Mouse (Mus musculus) cerebellum, adult 2 months (tissue): ENCODE results near the gene Sned1. TPM values are rescaled to one million over a fixed set of nuclear protein-coding genes. Genes with fewer than 3 reads are reported as not detected.

Experiments used
- DNase-seq, 2 experiments: peaks; one replicate each; pipeline ENCODE4 v3.0.0; 2021
- H3K27ac ChIP-seq: fragments of 200-500 bp; 2 replicates; pipeline ENCODE4 v1.5.1; 2012; ENCODE audit warnings: low read length, control low read depth, inconsistent platforms; ENCODE audit not compliant: insufficient read depth
- H3K27me3 ChIP-seq: fragments of 200-500 bp; 2 replicates; pipeline ENCODE4 v1.6.1; 2012; ENCODE audit warnings: inconsistent platforms, mild to moderate bottlenecking, low read length, moderate library complexity; ENCODE audit not compliant: control insufficient read depth, insufficient read depth
- H3K4me1 ChIP-seq: fragments of 200-500 bp; 2 replicates; pipeline ENCODE4 v1.6.1; 2011; ENCODE audit warnings: low read length; ENCODE audit not compliant: control insufficient read depth, insufficient read depth
- H3K4me3 ChIP-seq: fragments of 200-500 bp; replicated peaks from 2 replicates; pipeline ENCODE3; 2011; ENCODE audit warnings: mild to moderate bottlenecking, low read depth, low read length, control low read depth; ENCODE audit not compliant: insufficient read depth
- CTCF ChIP-seq: fragments of 200-500 bp; IDR thresholded peaks from 2 replicates; pipeline ENCODE4 v1.5.1; 2011; ENCODE audit warnings: low read depth, mild to moderate bottlenecking, control low read depth, low read length, moderate library complexity, borderline replicate concordance; ENCODE audit not compliant: insufficient read depth
- POLR2A ChIP-seq: fragments of 200-500 bp; IDR thresholded peaks from 2 replicates; pipeline ENCODE4 v1.6.1; 2011; ENCODE audit warnings: low read length, control low read depth, borderline replicate concordance; ENCODE audit not compliant: insufficient read depth
- WGBS: fragments of 180-500 bp; shearing (Covaris S2); methylation state at CpG from one replicate; pipeline ENCODE4 v1.1.7; 2018; 5-methylcytosine and 5-hydroxymethylcytosine counted together
- polyA plus RNA-seq: library from polyadenylated mRNA; depleted of rRNA; stranded (reverse); fragments of >200 nt; gene quantifications from 2 replicates; pipeline ENCODE4 v1.2.3, GENCODE M21; 2012

The Sned1 gene
- polyA plus RNA-seq, 1 experiment, result 18.5 TPM

- Histone ChIP-seq H3K27me3 (no peaks in the 10 kb centered on the region), H3K4me3 (no peak overlapping the region), H3K27ac (no peak overlapping the region), H3K4me1 (no peaks in the 10 kb centered on the region)
- DNase-seq, result no peak
- 94% methylated on average over 10 of the region's 10 CpGs for WGBS
- TF ChIP-seq CTCF (no peak), POLR2A (no peak)
These were observed 2.0 kb downstream of the Sned1 start for GRCm38 (mm10) chr1:93237676-93238075.

GRCm38 (mm10) chr1:93238201-93238600 lies 2.6 kb downstream of the Sned1 start:
- Histone ChIP-seq H3K4me1 (no peaks in the 10 kb centered on the region), H3K27ac (no peak overlapping the region), H3K27me3 (no peaks in the 10 kb centered on the region), H3K4me3 (no peak overlapping the region)
- TF ChIP-seq CTCF, result peak; percentile 13; the same call in 1 of the 2 replicates
- no peak for TF ChIP-seq POLR2A
- DNase-seq, result no peak
- 31% methylated on average over 4 of the region's 4 CpGs for WGBS

GRCm38 (mm10) chr1:93245936-93246335 lies 10.3 kb downstream of the Sned1 start:
- TF ChIP-seq POLR2A, result no peak
- TF ChIP-seq CTCF, result no peak
- Histone ChIP-seq H3K27me3 (no peaks in the 10 kb centered on the region), H3K4me3 (no peak overlapping the region), H3K27ac (no peak overlapping the region), H3K4me1 (no peaks in the 10 kb centered on the region)
- 56% methylated on average over 2 of the region's 2 CpGs for WGBS
- DNase-seq, result no peak

DNA sequence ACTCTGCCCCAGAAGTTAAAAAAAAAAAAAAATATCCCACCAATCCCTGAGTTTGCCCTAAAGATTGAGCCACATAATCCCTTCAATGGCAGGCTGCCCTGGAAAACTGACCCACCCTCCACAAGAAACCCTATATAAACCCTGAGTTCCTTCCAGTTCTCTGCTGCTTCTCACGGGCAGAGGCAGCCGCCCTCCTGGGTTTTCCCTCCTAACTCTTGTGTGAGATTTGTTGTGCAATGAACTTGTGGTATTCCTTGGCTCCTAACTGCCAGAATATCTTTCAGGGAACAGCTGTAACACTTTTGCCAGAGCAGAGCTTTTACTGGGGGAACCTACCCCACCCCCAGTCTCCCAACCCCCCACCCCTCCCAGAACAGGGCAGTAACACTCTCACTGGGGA lies 16.9 kb downstream of the Sned1 start:
- Histone ChIP-seq H3K4me3 (no peak overlapping the region), H3K27ac (no peak overlapping the region), H3K27me3 (no peaks in the 10 kb centered on the region), H3K4me1 (peaks cover 7% of the 10 kb centered on the region; the same call in 1 of the 2 replicates)
- no peak for DNase-seq
- WGBS, result 77% methylated on average over 2 of the region's 2 CpGs
- TF ChIP-seq POLR2A (no peak), CTCF (no peak)

GRCm38 (mm10) chr1:93255761-93256160 lies 20.1 kb downstream of the Sned1 start:
- DNase-seq, result no peak
- Histone ChIP-seq H3K4me3 (no peak overlapping the region), H3K27ac (no peak overlapping the region), H3K4me1 (peaks cover 7% of the 10 kb centered on the region; the same call in 1 of the 2 replicates), H3K27me3 (no peaks in the 10 kb centered on the region)
- 89% methylated on average over 7 of the region's 7 CpGs for WGBS
- TF ChIP-seq POLR2A, result no peak
- no peak for TF ChIP-seq CTCF

- Histone ChIP-seq H3K27ac (no peak overlapping the region), H3K27me3 (no peaks in the 10 kb centered on the region), H3K4me3 (no peak overlapping the region), H3K4me1 (peaks cover 7% of the 10 kb centered on the region; the same call in 1 of the 2 replicates)
- DNase-seq, result no peak
- TF ChIP-seq POLR2A, result no peak
- TF ChIP-seq CTCF, result no peak
- 92% methylated on average over 1 of the region's 1 CpGs for WGBS
These were observed 21.9 kb downstream of the Sned1 start for GRCm38 (mm10) chr1:93257560-93257959.

DNA sequence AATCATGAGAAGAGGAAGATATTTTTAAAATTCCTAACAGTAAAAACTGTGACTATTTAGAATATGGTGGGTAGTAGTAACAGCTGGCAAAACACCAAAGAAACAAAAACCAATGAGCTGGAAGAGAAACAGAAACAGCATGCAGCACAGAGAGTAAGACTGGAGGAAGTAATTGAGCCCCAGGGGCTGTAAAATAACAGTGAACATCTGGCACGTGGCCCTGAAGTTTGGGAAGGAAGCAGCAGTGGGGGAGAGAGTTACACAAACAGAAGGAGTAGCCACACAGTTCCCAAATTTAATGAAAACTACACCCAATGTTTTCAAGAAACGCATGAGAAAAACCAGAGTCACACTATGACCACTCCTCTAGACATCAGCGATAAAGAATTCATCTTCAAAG lies 31.6 kb downstream of the Sned1 start:
- no peak overlapping the region for H3K4me3 ChIP-seq
- TF ChIP-seq CTCF, result no peak
- no peak for TF ChIP-seq POLR2A
- no peak for DNase-seq
- no peaks in the 10 kb centered on the region for H3K4me1 ChIP-seq
- no peaks in the 10 kb centered on the region for H3K27me3 ChIP-seq
- H3K27ac ChIP-seq, result no peak overlapping the region
- 56% methylated on average over 3 of the region's 3 CpGs for WGBS

DNA sequence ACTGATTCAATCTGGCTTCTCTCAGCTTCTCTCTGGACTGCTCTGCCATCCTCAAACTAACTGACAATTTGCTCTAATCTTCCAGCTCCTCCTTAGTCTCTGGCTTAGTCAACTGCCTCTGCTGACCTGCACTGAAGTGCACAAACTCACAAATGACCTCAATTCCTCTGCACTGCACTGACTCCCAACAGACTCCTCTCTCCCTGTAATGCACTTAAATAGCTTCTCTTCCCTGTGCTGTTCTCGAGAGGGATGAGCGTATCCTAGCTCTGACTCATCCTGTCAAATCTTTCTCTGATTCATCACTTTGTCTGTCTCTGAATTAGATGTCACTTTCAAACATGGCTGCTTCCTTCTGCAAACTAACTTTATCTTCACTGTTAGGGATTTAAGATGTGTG lies 32.6 kb downstream of the Sned1 start:
- no peak overlapping the region for H3K4me3 ChIP-seq
- TF ChIP-seq CTCF, result no peak
- TF ChIP-seq POLR2A, result no peak

More for the DNA sequence above, 32.6 kb downstream of the Sned1 start:
- H3K27me3 ChIP-seq, result no peaks in the 10 kb centered on the region
- H3K4me1 ChIP-seq, result no peaks in the 10 kb centered on the region
- WGBS, result 89% methylated on average over 2 of the region's 2 CpGs
- no peak overlapping the region for H3K27ac ChIP-seq
- DNase-seq, result no peak
